Mouse (Mus musculus): ENCODE measurements around the gene Tmem106a. TPM values are rescaled to one million over a fixed set of nuclear protein-coding genes. Genes with fewer than 3 reads are reported as not detected.

The Tmem106a gene
- polyA plus RNA-seq (2012; rRNA removed; ENCODE audit: low replicate concordance): 72.0 and 133 TPM in 2 replicates

GRCm38 (mm10) chr11:101582054-101583035 is at the start of gene Tmem106a:
Tmem106a (plus strand) TSS chr11:101582242.

GRCm38 (mm10) chr11:101551751-101552475 is 30.1 kb upstream of the Tmem106a start, which contains the start of the genes Brca1 and Nbr1:
Brca1 (minus strand) TSS chr11:101551955.
Nbr1 (plus strand) TSS chr11:101552149.

DNA sequence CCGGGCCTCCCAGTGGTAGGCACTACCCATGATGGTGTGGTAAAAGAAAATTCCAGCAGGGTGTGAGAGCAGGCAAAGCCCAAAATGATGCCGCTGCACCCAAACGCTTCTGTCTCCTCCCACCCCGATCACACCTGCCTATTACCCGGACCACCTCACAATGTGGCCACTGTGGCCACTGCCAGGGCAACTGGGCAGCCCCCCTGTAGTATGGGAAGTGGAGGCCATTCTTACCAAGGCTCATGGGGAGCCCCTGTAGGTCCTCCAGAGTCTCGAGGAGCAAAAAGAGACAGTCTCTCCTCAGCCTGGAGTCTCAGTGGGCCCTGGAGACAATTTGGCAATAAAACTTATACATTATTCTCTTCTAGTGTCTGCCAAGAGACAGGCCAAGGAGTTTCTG is 17.1 kb downstream of the Tmem106a start, which contains the start of gene Gm11634:
TSS of gene Gm11634 (minus strand) at position 101 of the 400 bp plus-strand sequence.

DNA sequence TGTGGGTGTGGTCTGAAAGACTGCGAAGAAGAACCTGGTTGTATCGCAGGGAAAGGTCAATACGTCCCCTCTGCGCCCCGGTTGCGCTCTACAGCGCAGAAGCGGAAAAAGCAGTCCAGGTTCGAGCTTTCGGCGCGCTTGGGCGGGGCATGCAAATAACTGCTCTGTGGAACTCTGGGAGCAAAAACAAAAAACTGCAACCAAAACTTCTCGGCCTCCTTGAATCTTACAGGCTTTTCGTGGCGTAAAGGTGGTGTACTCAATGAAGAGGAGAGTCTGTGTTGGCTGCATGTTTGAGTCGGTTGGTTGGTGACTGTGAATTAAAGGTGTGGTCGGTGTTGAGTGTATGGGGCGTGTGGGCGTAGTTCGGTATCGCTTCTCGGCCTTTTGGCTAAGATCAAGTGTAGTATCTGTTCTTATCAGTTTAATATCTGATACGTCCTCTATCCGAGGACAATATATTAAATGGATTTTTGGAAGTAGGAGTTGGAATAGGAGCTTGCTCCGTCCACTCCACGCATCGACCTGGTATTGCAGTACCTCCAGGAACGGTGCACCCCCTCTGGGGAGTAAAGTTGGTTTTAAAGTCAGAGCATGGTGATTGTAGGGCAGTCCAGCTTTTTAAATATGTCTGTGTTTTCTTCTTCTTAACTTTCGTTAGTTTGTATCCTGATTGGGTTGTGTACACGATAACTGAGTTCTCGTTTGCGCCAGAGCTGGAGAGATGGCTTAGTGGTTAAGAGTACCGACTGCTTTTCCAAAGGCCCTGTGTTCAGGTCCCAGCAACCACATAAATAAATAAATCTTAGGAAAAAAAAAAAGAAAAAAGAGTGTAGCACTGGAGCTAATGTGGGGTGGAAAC is 45.2 kb downstream of the Tmem106a start, which contains the start of gene Rdm1:
TSS of gene Rdm1 (plus strand) at position 201 of the 862 bp plus-strand sequence.

Other genes starting within 250 kb of the Tmem106a start
- gene G6pc, start 214.7 kb upstream of the Tmem106a start, polyA plus RNA-seq (2012; rRNA removed; ENCODE audit: low replicate concordance): 0.06 and 0.60 TPM in 2 replicates
- gene Aarsd1, start 164.6 kb upstream of the Tmem106a start, polyA plus RNA-seq (2012; rRNA removed; ENCODE audit: low replicate concordance): 22.4 and 22.6 TPM in 2 replicates
- 0.46 TPM in 1 of 2 replicates, not detected in the other for gene Gm27029, start 157.4 kb upstream of the Tmem106a start, polyA plus RNA-seq (2012; rRNA removed; ENCODE audit: low replicate concordance)
- gene Rundc1, start 157.2 kb upstream of the Tmem106a start, polyA plus RNA-seq (2012; rRNA removed; ENCODE audit: low replicate concordance): 24.9 and 25.1 TPM in 2 replicates
- gene Ptges3l, start 156.9 kb upstream of the Tmem106a start, polyA plus RNA-seq (2012; rRNA removed; ENCODE audit: low replicate concordance): 3.4 and 15.5 TPM in 2 replicates
- 285 and 417 TPM in 2 replicates for gene Rpl27, start 139.9 kb upstream of the Tmem106a start, polyA plus RNA-seq (2012; rRNA removed; ENCODE audit: low replicate concordance)
- gene Ifi35, start 133.8 kb upstream of the Tmem106a start, polyA plus RNA-seq (2012; rRNA removed; ENCODE audit: low replicate concordance): 48.5 and 57.7 TPM in 2 replicates
- 9.3 and 10.1 TPM in 2 replicates for gene Rnd2, start 117.2 kb upstream of the Tmem106a start, polyA plus RNA-seq (2012; rRNA removed; ENCODE audit: low replicate concordance)
- gene Vat1, start 116.0 kb upstream of the Tmem106a start, polyA plus RNA-seq (2012; rRNA removed; ENCODE audit: low replicate concordance): 137 and 204 TPM in 2 replicates
- 0.37 and 0.60 TPM in 2 replicates for gene Brca1, start 30.3 kb upstream of the Tmem106a start, polyA plus RNA-seq (2012; rRNA removed; ENCODE audit: low replicate concordance)
- 98.5 and 134 TPM in 2 replicates for gene Nbr1, start 30.1 kb upstream of the Tmem106a start, polyA plus RNA-seq (2012; rRNA removed; ENCODE audit: low replicate concordance)
- gene Gm11634, start 17.0 kb downstream of the Tmem106a start, polyA plus RNA-seq (2012; rRNA removed; ENCODE audit: low replicate concordance): not detected in 2 replicates
- 21.4 and 37.1 TPM in 2 replicates for gene Rdm1, start 45.0 kb downstream of the Tmem106a start, polyA plus RNA-seq (2012; rRNA removed; ENCODE audit: low replicate concordance)
- 7.7 and 8.1 TPM in 2 replicates for gene Arl4d, start 83.3 kb downstream of the Tmem106a start, polyA plus RNA-seq (2012; rRNA removed; ENCODE audit: low replicate concordance)
- 10.8 and 14.0 TPM in 2 replicates for gene Dhx8, start 150.7 kb downstream of the Tmem106a start, polyA plus RNA-seq (2012; rRNA removed; ENCODE audit: low replicate concordance)
- 6.8 and 8.5 TPM in 2 replicates for gene Etv4, start 203.1 kb downstream of the Tmem106a start, polyA plus RNA-seq (2012; rRNA removed; ENCODE audit: low replicate concordance)